In the genomic region with DNA sequence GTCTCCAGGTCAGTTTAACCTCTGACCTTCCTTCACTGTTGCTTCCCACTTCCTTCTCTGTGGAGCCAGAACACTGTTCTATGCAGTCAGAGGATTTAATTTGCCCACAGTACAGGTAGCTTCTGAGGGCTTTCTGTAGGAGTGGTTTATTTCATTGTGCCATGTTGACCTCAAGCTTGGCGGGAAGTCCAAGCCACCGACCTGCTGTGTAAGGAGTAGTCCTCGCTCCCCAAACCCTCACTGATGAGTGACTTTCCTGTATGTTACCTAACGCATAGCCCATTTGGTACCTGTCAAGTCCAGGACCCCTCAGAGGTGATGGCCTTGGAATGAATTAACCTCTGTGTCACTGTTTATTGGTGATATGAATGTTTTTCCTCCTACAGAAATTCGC, we compare ENCODE assay signal across 8 mouse cellular contexts. TPM values are rescaled to one million over a fixed set of nuclear protein-coding genes. Genes with fewer than 3 reads are reported as not detected.
A peak's percentile ranks its signal among the peaks of the same experiment; 100 is the strongest.
DNase-seq lines count a peak whose midpoint lies in the region; ATAC-seq and TF ChIP-seq lines count a peak whose summit lies in the region.

No protein-coding gene starts in this region.

- H3K4me1 ChIP-seq in heart, embryonic 15.5 days (replicated peaks) = peaks cover 62% of the 10 kb centered on the region
- H3K4me1 ChIP-seq in bone marrow, adult 2 months (ENCODE audit: control insufficient read depth, insufficient read depth, low read length) = peaks cover 7% of the 10 kb centered on the region; the same call in 1 of the 2 replicates
- peaks cover 55% of the 10 kb centered on the region for H3K4me1 ChIP-seq in hindbrain, embryonic 12.5 days
- peaks cover 53% of the 10 kb centered on the region for H3K4me1 ChIP-seq in midbrain, embryonic 12.5 days

- DNase-seq in heart, postnatal 36 days = no peak
- DNase-seq in adrenal gland, adult 18-20 months (ENCODE audit: low spot score in 2 of 2) = no peak
- DNase-seq in left cerebral cortex, postnatal 36 days (ENCODE audit: low spot score in 2 of 2) = no peak

- H3K9ac ChIP-seq in heart, embryonic 15.5 days = peak overlapping the region; percentile 97
- peak overlapping the region; percentile 86 for H3K9ac ChIP-seq in hindbrain, embryonic 12.5 days
- H3K9ac ChIP-seq in midbrain, embryonic 12.5 days (replicated peaks) = peak overlapping the region; percentile 86; the same call in 1 of the 2 replicates

- 23% methylated on average over 5 of the region's 5 CpGs for WGBS in heart, embryonic 15.5 days
- 43% methylated on average over 5 of the region's 5 CpGs for WGBS in bone marrow, adult 2 months
- 19% methylated on average over 5 of the region's 5 CpGs for WGBS in hindbrain, embryonic 12.5 days
- WGBS in midbrain, embryonic 12.5 days = 20% methylated on average over 5 of the region's 5 CpGs

- peaks cover 39% of the 10 kb centered on the region for H3K36me3 ChIP-seq in heart, embryonic 15.5 days
- peaks cover 36% of the 10 kb centered on the region for H3K36me3 ChIP-seq in hindbrain, embryonic 12.5 days
- peaks cover 37% of the 10 kb centered on the region for H3K36me3 ChIP-seq in midbrain, embryonic 12.5 days

- no peaks in the 10 kb centered on the region for H3K9me3 ChIP-seq in heart, embryonic 15.5 days (replicated peaks)
- H3K9me3 ChIP-seq in hindbrain, embryonic 12.5 days (replicated peaks) = no peaks in the 10 kb centered on the region
- no peaks in the 10 kb centered on the region for H3K9me3 ChIP-seq in midbrain, embryonic 12.5 days

- H3K27me3 ChIP-seq in heart, embryonic 15.5 days = no peaks in the 10 kb centered on the region
- no peaks in the 10 kb centered on the region for H3K27me3 ChIP-seq in hindbrain, embryonic 12.5 days
- no peaks in the 10 kb centered on the region for H3K27me3 ChIP-seq in midbrain, embryonic 12.5 days

- no peak for TF ChIP-seq CTCF in bone marrow, adult 2 months (IDR thresholded peaks at IDR 0.05; ENCODE audit: control insufficient read depth, insufficient read depth, low read length)

- peak overlapping the region; percentile 86 for H3K4me3 ChIP-seq in heart, embryonic 15.5 days
- peak overlapping the region; percentile 43 for H3K4me3 ChIP-seq in bone marrow, adult 2 months (replicated peaks; ENCODE audit: control insufficient read depth, low read depth, low read length)
- peak overlapping the region; percentile 85 for H3K4me3 ChIP-seq in hindbrain, embryonic 12.5 days
- peak overlapping the region; percentile 82 for H3K4me3 ChIP-seq in midbrain, embryonic 12.5 days

- peak overlapping the region; percentile 98 for H3K27ac ChIP-seq in heart, embryonic 15.5 days
- peak overlapping the region; percentile 44; the same call in 1 of the 2 replicates for H3K27ac ChIP-seq in bone marrow, adult 2 months (ENCODE audit: control insufficient read depth, insufficient read depth, low read depth, low read length, poor library complexity)
- no peak overlapping the region for H3K27ac ChIP-seq in hindbrain, embryonic 12.5 days
- no peak overlapping the region for H3K27ac ChIP-seq in midbrain, embryonic 12.5 days (replicated peaks)

- no peak for TF ChIP-seq POLR2A in bone marrow, adult 2 months (IDR thresholded peaks at IDR 0.05; ENCODE audit: borderline replicate concordance, control insufficient read depth, low read depth, low read length)

- intact Hi-C loops in heart, postnatal 36 days (cut with DNase I) = no loop called here
- intact Hi-C loops in left cerebral cortex, postnatal 36 days (cut with DNase I) = no loop called here

- no peak for ATAC-seq in heart, embryonic 15.5 days (replicated peaks; ENCODE audit: insufficient number of reproducible peaks, insufficient read depth, low FRiP score, low read depth)
- ATAC-seq in hindbrain, embryonic 12.5 days (ENCODE audit: low FRiP score) = no peak
- no peak for ATAC-seq in midbrain, embryonic 12.5 days (ENCODE audit: low FRiP score, low read depth)
- no peak for ATAC-seq in activated CD4-positive, CD25-positive, alpha-beta regulatory T cell, adult 4 months

- H3K4me2 ChIP-seq in heart, embryonic 15.5 days = peak overlapping the region; percentile 72
- peak overlapping the region; percentile 80 for H3K4me2 ChIP-seq in hindbrain, embryonic 12.5 days (replicated peaks)
- H3K4me2 ChIP-seq in midbrain, embryonic 12.5 days (replicated peaks) = peak overlapping the region; percentile 63

RNA-seq across cellular contexts. Expression of a gene that starts 2.6 kb away (rescaled TPM):
- 1,686 and 1,690 TPM in 2 replicates for polyA plus RNA-seq in heart, embryonic 15.5 days (2015; fragmentation: Nextera tagmentation; extraction: Ambion mirVana)
- total RNA-seq in heart, postnatal 36 days (2021) = 100 to 1,000 TPM; 106 to 108 TPM
- polyA plus RNA-seq in bone marrow, adult 2 months (2011; ENCODE audit: insufficient read depth, insufficient read length, low replicate concordance, missing spikeins) = 26.0 and 96.4 TPM in 2 replicates
- 1,309 and 1,398 TPM in 2 replicates for polyA plus RNA-seq in hindbrain, embryonic 12.5 days (2016; fragmentation: Nextera tagmentation; extraction: Ambion mirVana)
- 1,057 and 1,083 TPM in 2 replicates for polyA plus RNA-seq in midbrain, embryonic 12.5 days (2016; fragmentation: Nextera tagmentation; extraction: Ambion mirVana)
- polyA plus RNA-seq in activated CD4-positive, CD25-positive, alpha-beta regulatory T cell, adult 4 months (2017; shearing (Covaris generic)) = 100 to 1,000 TPM; 543 to 642 TPM
- total RNA-seq in adrenal gland, adult 18-20 months (2021) = 100 to 1,000 TPM; 471 to 935 TPM
- 100 to 1,000 TPM; 416 to 459 TPM for total RNA-seq in left cerebral cortex, postnatal 36 days (2021)

RNA-seq across cellular contexts. Expression of a gene that starts 38.0 kb away (rescaled TPM):
- polyA plus RNA-seq in heart, embryonic 15.5 days (2015; fragmentation: Nextera tagmentation; extraction: Ambion mirVana) = not detected in 2 replicates
- total RNA-seq in heart, postnatal 36 days (2021) = not detected
- not detected in 2 replicates for polyA plus RNA-seq in bone marrow, adult 2 months (2011; ENCODE audit: insufficient read depth, insufficient read length, low replicate concordance, missing spikeins)
- polyA plus RNA-seq in hindbrain, embryonic 12.5 days (2016; fragmentation: Nextera tagmentation; extraction: Ambion mirVana) = 0.41 TPM in 1 of 2 replicates, not detected in the other
- not detected in 2 replicates for polyA plus RNA-seq in midbrain, embryonic 12.5 days (2016; fragmentation: Nextera tagmentation; extraction: Ambion mirVana)
- not detected for polyA plus RNA-seq in activated CD4-positive, CD25-positive, alpha-beta regulatory T cell, adult 4 months (2017; shearing (Covaris generic))
- 1 to 10 TPM; 1.4 to 2.5 TPM for total RNA-seq in adrenal gland, adult 18-20 months (2021)
- not detected for total RNA-seq in left cerebral cortex, postnatal 36 days (2021)

RNA-seq across cellular contexts. Expression of a gene that starts 42.4 kb away (rescaled TPM):
- 17.6 and 26.1 TPM in 2 replicates for polyA plus RNA-seq in heart, embryonic 15.5 days (2015; fragmentation: Nextera tagmentation; extraction: Ambion mirVana)
- total RNA-seq in heart, postnatal 36 days (2021) = 10 to 100 TPM; 51.5 to 52.0 TPM
- 31.8 and 61.3 TPM in 2 replicates for polyA plus RNA-seq in bone marrow, adult 2 months (2011; ENCODE audit: insufficient read depth, insufficient read length, low replicate concordance, missing spikeins)
- polyA plus RNA-seq in hindbrain, embryonic 12.5 days (2016; fragmentation: Nextera tagmentation; extraction: Ambion mirVana) = 60.5 and 66.1 TPM in 2 replicates
- polyA plus RNA-seq in midbrain, embryonic 12.5 days (2016; fragmentation: Nextera tagmentation; extraction: Ambion mirVana) = 50.7 and 59.1 TPM in 2 replicates
- polyA plus RNA-seq in activated CD4-positive, CD25-positive, alpha-beta regulatory T cell, adult 4 months (2017; shearing (Covaris generic)) = 10 to 100 TPM; 19.0 to 19.5 TPM
- total RNA-seq in adrenal gland, adult 18-20 months (2021) = 100 to 1,000 TPM in 1 of 2 experiments, 10 to 100 TPM in 1; 87.8 to 100 TPM
- total RNA-seq in left cerebral cortex, postnatal 36 days (2021) = 100 to 1,000 TPM in 1 of 2 experiments, 10 to 100 TPM in 1; 86.7 to 131 TPM

Comparison
In these comparisons a context has a peak if more than half of its experiments do, and no peak if none do; other contexts are left out.
1. H3K27ac ChIP-seq: peak in heart, embryonic 15.5 days (single experiment) and bone marrow, adult 2 months (single experiment); none in hindbrain, embryonic 12.5 days (single experiment) and midbrain, embryonic 12.5 days (single experiment).
2. Peak in every context shown above with its lines, with median percentiles within 50 percentile points of each other: H3K4me2 ChIP-seq, H3K4me3 ChIP-seq and H3K9ac ChIP-seq.